In genomic region chr1:167212710-167213109, GRCm38 (mm10) we compare ENCODE assay signal across 13 mouse cellular contexts.
DNase-seq lines count a peak whose midpoint lies in the region; ATAC-seq and TF ChIP-seq lines count a peak whose summit lies in the region.
"Had no signal": no experiment of that assay in that cellular context is flagged by ENCODE, and none has a peak within 500 bp of the region (broad histone marks: within the 10 kb centered on the region; RNA-seq: fewer than 3 reads in every experiment).

No protein-coding gene starts in this region.

- H3K4me1 ChIP-seq in hindbrain, embryonic 12.5 days = peaks cover 2% of the 10 kb centered on the region; the same call in 1 of the 2 replicates
- peaks cover 8% of the 10 kb centered on the region for H3K4me1 ChIP-seq in hindbrain, embryonic 10.5 days (replicated peaks)
- H3K4me1 ChIP-seq in forebrain, embryonic 16.5 days (replicated peaks; ENCODE audit: control insufficient read depth, insufficient read depth, low read length) = 0 out of 2 replicates have a peak, but pooled peaks cover 3% of the 10 kb centered on the region
- H3K4me1 ChIP-seq in forebrain, postnatal 0 days (ENCODE audit: insufficient read depth) = no peaks in the 10 kb centered on the region
- no peaks in the 10 kb centered on the region for H3K4me1 ChIP-seq in midbrain, postnatal 0 days (ENCODE audit: insufficient read depth, low read length)
- H3K4me1 ChIP-seq in intestine, postnatal 0 days (replicated peaks; ENCODE audit: control insufficient read depth, insufficient read depth, low read length) = no peaks in the 10 kb centered on the region
- H3K4me1 ChIP-seq: embryonic facial prominence, embryonic 15.5 days; limb, embryonic 10.5 days; liver, embryonic 15.5 days; lung, embryonic 15.5 days had no signal

- no peak overlapping the region for H3K4me3 ChIP-seq in hindbrain, embryonic 12.5 days
- H3K4me3 ChIP-seq in hindbrain, embryonic 10.5 days = no peak overlapping the region
- H3K4me3 ChIP-seq in forebrain, embryonic 16.5 days (replicated peaks; ENCODE audit: low read length) = no peak overlapping the region
- no peak overlapping the region for H3K4me3 ChIP-seq in forebrain, postnatal 0 days (ENCODE audit: low read depth, low read length)
- no peak overlapping the region for H3K4me3 ChIP-seq in midbrain, postnatal 0 days (ENCODE audit: low read depth, low read length)
- H3K4me3 ChIP-seq in intestine, postnatal 0 days (ENCODE audit: low read depth, low read length) = no peak overlapping the region
- H3K4me3 ChIP-seq: embryonic facial prominence, embryonic 15.5 days; heart, adult 2 months; limb, embryonic 10.5 days; liver, embryonic 15.5 days; lung, embryonic 15.5 days had no signal

- no peak overlapping the region for H3K4me2 ChIP-seq in hindbrain, embryonic 12.5 days (replicated peaks)
- H3K4me2 ChIP-seq in forebrain, embryonic 16.5 days (ENCODE audit: low read length) = no peak overlapping the region
- H3K4me2 ChIP-seq in forebrain, postnatal 0 days (ENCODE audit: low read depth) = no peak overlapping the region
- H3K4me2 ChIP-seq in midbrain, postnatal 0 days (ENCODE audit: low read depth, low read length, poor library complexity, severe bottlenecking) = no peak overlapping the region
- H3K4me2 ChIP-seq in intestine, postnatal 0 days (replicated peaks; ENCODE audit: low read depth) = no peak overlapping the region
- H3K4me2 ChIP-seq: embryonic facial prominence, embryonic 15.5 days; liver, embryonic 15.5 days; lung, embryonic 15.5 days had no signal

- H3K9ac ChIP-seq in hindbrain, embryonic 12.5 days = no peak overlapping the region
- H3K9ac ChIP-seq in forebrain, embryonic 16.5 days (replicated peaks; ENCODE audit: low read depth, low read length) = no peak overlapping the region
- H3K9ac ChIP-seq in forebrain, postnatal 0 days = no peak overlapping the region
- H3K9ac ChIP-seq in midbrain, postnatal 0 days (replicated peaks; ENCODE audit: low read length, poor library complexity, severe bottlenecking) = 0 out of 2 replicates have a peak overlapping the region, but pooled peaks have one; percentile 13
- H3K9ac ChIP-seq in intestine, postnatal 0 days (ENCODE audit: low read depth, low read length) = no peak overlapping the region
- H3K9ac ChIP-seq: embryonic facial prominence, embryonic 15.5 days; liver, embryonic 15.5 days; lung, embryonic 15.5 days had no signal

- WGBS in hindbrain, embryonic 12.5 days = 100% methylated on average over 1 of the region's 1 CpGs
- WGBS in hindbrain, embryonic 10.5 days = 88% methylated on average over 1 of the region's 1 CpGs
- 94% methylated on average over 1 of the region's 1 CpGs for WGBS in forebrain, embryonic 16.5 days
- 100% methylated on average over 1 of the region's 1 CpGs for WGBS in forebrain, postnatal 0 days
- 84% methylated on average over 1 of the region's 1 CpGs for WGBS in midbrain, postnatal 0 days
- 94% methylated on average over 1 of the region's 1 CpGs for WGBS in intestine, postnatal 0 days

- no peak overlapping the region for H3K27ac ChIP-seq in hindbrain, embryonic 12.5 days
- H3K27ac ChIP-seq in hindbrain, embryonic 10.5 days = no peak overlapping the region
- no peak overlapping the region for H3K27ac ChIP-seq in forebrain, embryonic 16.5 days (ENCODE audit: low read length)
- H3K27ac ChIP-seq in forebrain, postnatal 0 days (ENCODE audit: low read depth, low read length) = no peak overlapping the region
- no peak overlapping the region for H3K27ac ChIP-seq in midbrain, postnatal 0 days (ENCODE audit: low read depth, low read length)
- no peak overlapping the region for H3K27ac ChIP-seq in intestine, postnatal 0 days (ENCODE audit: low read depth, low read length)
- H3K27ac ChIP-seq: embryonic facial prominence, embryonic 15.5 days; heart, adult 2 months; limb, embryonic 10.5 days; liver, embryonic 15.5 days; lung, embryonic 15.5 days had no signal

- ATAC-seq in hindbrain, embryonic 12.5 days (ENCODE audit: low FRiP score) = peak; percentile 17; the same call in 1 of the 2 replicates
- peak; percentile 29; the same call in 1 of the 2 replicates for ATAC-seq in forebrain, embryonic 16.5 days
- 0 out of 2 replicates have a peak, but pooled peaks have one; percentile 26 for ATAC-seq in forebrain, postnatal 0 days
- ATAC-seq in midbrain, postnatal 0 days (ENCODE audit: low FRiP score) = 0 out of 2 replicates have a peak, but pooled peaks have one; percentile 21
- no peak for ATAC-seq in intestine, postnatal 0 days

- no peak for DNase-seq in hindbrain, embryonic 10.5 days (ENCODE audit: low spot score)
- DNase-seq in forebrain, postnatal 0 days = no peak
- DNase-seq in midbrain, postnatal 0 days (ENCODE audit: low spot score) = no peak
- DNase-seq in ovary, postnatal 36 days (ENCODE audit: low spot score) = no peak
- DNase-seq: gastrocnemius, postnatal 25 days had no signal

- no peaks in the 10 kb centered on the region for H3K9me3 ChIP-seq in hindbrain, embryonic 12.5 days (replicated peaks)
- no peaks in the 10 kb centered on the region for H3K9me3 ChIP-seq in hindbrain, embryonic 10.5 days
- H3K9me3 ChIP-seq in forebrain, embryonic 16.5 days (ENCODE audit: control insufficient read depth, low read length) = no peaks in the 10 kb centered on the region
- no peaks in the 10 kb centered on the region for H3K9me3 ChIP-seq in forebrain, postnatal 0 days (ENCODE audit: low read length)
- no peaks in the 10 kb centered on the region for H3K9me3 ChIP-seq in midbrain, postnatal 0 days (ENCODE audit: low read length)
- H3K9me3 ChIP-seq in intestine, postnatal 0 days (ENCODE audit: control insufficient read depth) = no peaks in the 10 kb centered on the region
- H3K9me3 ChIP-seq: embryonic facial prominence, embryonic 15.5 days; limb, embryonic 10.5 days; liver, embryonic 15.5 days; lung, embryonic 15.5 days had no signal

- H3K36me3 ChIP-seq in hindbrain, embryonic 12.5 days = no peaks in the 10 kb centered on the region
- no peaks in the 10 kb centered on the region for H3K36me3 ChIP-seq in hindbrain, embryonic 10.5 days
- no peaks in the 10 kb centered on the region for H3K36me3 ChIP-seq in forebrain, embryonic 16.5 days (ENCODE audit: control insufficient read depth, insufficient read depth)
- H3K36me3 ChIP-seq in forebrain, postnatal 0 days (ENCODE audit: insufficient read depth) = no peaks in the 10 kb centered on the region
- H3K36me3 ChIP-seq in midbrain, postnatal 0 days (ENCODE audit: insufficient read depth, low read length) = no peaks in the 10 kb centered on the region
- H3K36me3 ChIP-seq in intestine, postnatal 0 days (ENCODE audit: control insufficient read depth, insufficient read depth) = no peaks in the 10 kb centered on the region
- H3K36me3 ChIP-seq: embryonic facial prominence, embryonic 15.5 days; limb, embryonic 10.5 days; liver, embryonic 15.5 days; lung, embryonic 15.5 days had no signal

- TF ChIP-seq CTCF in forebrain, postnatal 0 days (IDR thresholded peaks at IDR 0.05; ENCODE audit: low read depth) = no peak
- no peak for TF ChIP-seq CTCF in midbrain, postnatal 0 days (IDR thresholded peaks at IDR 0.05)
- no peak for TF ChIP-seq CTCF in intestine, postnatal 0 days (IDR thresholded peaks at IDR 0.05; ENCODE audit: low read depth)

- H3K27me3 ChIP-seq in hindbrain, embryonic 12.5 days = 0 out of 2 replicates have a peak, but pooled peaks cover 5% of the 10 kb centered on the region
- H3K27me3 ChIP-seq in hindbrain, embryonic 10.5 days (ENCODE audit: insufficient read depth, poor library complexity, severe bottlenecking) = no peaks in the 10 kb centered on the region
- H3K27me3 ChIP-seq in forebrain, embryonic 16.5 days (replicated peaks; ENCODE audit: control insufficient read depth, insufficient read depth, low read length) = no peaks in the 10 kb centered on the region
- H3K27me3 ChIP-seq in forebrain, postnatal 0 days (ENCODE audit: insufficient read depth, low read length) = no peaks in the 10 kb centered on the region
- no peaks in the 10 kb centered on the region for H3K27me3 ChIP-seq in midbrain, postnatal 0 days (ENCODE audit: insufficient read depth, low read length)
- no peaks in the 10 kb centered on the region for H3K27me3 ChIP-seq in intestine, postnatal 0 days (replicated peaks; ENCODE audit: control insufficient read depth, insufficient read depth, low read length)
- H3K27me3 ChIP-seq: embryonic facial prominence, embryonic 15.5 days; liver, embryonic 15.5 days; lung, embryonic 15.5 days had no signal
